In genomic region chr11:51468737-51469136, GRCm38 (mm10) we compare ENCODE assay signal across 18 mouse cellular contexts.
DNase-seq lines count a peak whose midpoint lies in the region; ATAC-seq and TF ChIP-seq lines count a peak whose summit lies in the region.
"Had no signal": no experiment of that assay in that cellular context is flagged by ENCODE, and none has a peak within 500 bp of the region (broad histone marks: within the 10 kb centered on the region; RNA-seq: fewer than 3 reads in every experiment).

No protein-coding gene starts in this region.

- no peak for TF ChIP-seq POLR2A in lung, adult 2 months (IDR thresholded peaks at IDR 0.05; ENCODE audit: borderline replicate concordance, extremely low read depth, low read depth, low read length)

- H3K36me3 ChIP-seq in heart, embryonic 14.5 days (ENCODE audit: control insufficient read depth, insufficient read depth, low read length), result no peaks in the 10 kb centered on the region
- no peaks in the 10 kb centered on the region for H3K36me3 ChIP-seq in lung, embryonic 14.5 days (ENCODE audit: insufficient read depth)
- no peaks in the 10 kb centered on the region for H3K36me3 ChIP-seq in embryonic facial prominence, embryonic 12.5 days
- no peaks in the 10 kb centered on the region for H3K36me3 ChIP-seq in limb, embryonic 10.5 days
- H3K36me3 ChIP-seq: forebrain, embryonic 15.5 days; hindbrain, embryonic 12.5 days; liver, embryonic 15.5 days had no signal

- H3K27ac ChIP-seq in heart, embryonic 14.5 days (replicated peaks in 1 of 2; ENCODE audit: control insufficient read depth in 1 of 2, insufficient read depth in 1 of 2, low read depth in 2 of 2, low read length in 2 of 2), result no peak overlapping the region
- H3K27ac ChIP-seq in lung, embryonic 14.5 days (ENCODE audit: low read depth), result peak overlapping the region; percentile 90
- H3K27ac ChIP-seq in embryonic facial prominence, embryonic 12.5 days, result peak overlapping the region; percentile 82
- H3K27ac ChIP-seq in limb, embryonic 10.5 days, result peak overlapping the region; percentile 86
- H3K27ac ChIP-seq: forebrain, embryonic 15.5 days; hindbrain, embryonic 12.5 days; liver, embryonic 15.5 days had no signal

- peaks cover 98% of the 10 kb centered on the region for H3K27me3 ChIP-seq in heart, embryonic 14.5 days (ENCODE audit: control insufficient read depth, insufficient read depth, low read length)
- no peaks in the 10 kb centered on the region for H3K27me3 ChIP-seq in lung, embryonic 14.5 days (ENCODE audit: insufficient read depth, low read length)
- no peaks in the 10 kb centered on the region for H3K27me3 ChIP-seq in embryonic facial prominence, embryonic 12.5 days
- H3K27me3 ChIP-seq in limb, embryonic 10.5 days (ENCODE audit: low read depth, poor library complexity, severe bottlenecking), result no peaks in the 10 kb centered on the region
- H3K27me3 ChIP-seq: forebrain, embryonic 15.5 days; hindbrain, embryonic 12.5 days; Patski had no signal

- intact Hi-C loops in heart, postnatal 14 days (cut with DNase I), result no loop called here

- no peak for DNase-seq in heart, postnatal 14 days
- peak; percentile 82 for DNase-seq in lung, embryonic 14.5 days
- no peak for DNase-seq in lung, adult 2 months
- no peak for DNase-seq in limb, embryonic 10.5 days (ENCODE audit: low spot score)
- no peak for DNase-seq in spleen, postnatal 4 days (ENCODE audit: low spot score in 2 of 2)
- DNase-seq in cerebellum, postnatal 36 days, result no peak
- DNase-seq: adrenal gland, postnatal 25 days; cerebellum, adult 18-20 months; kidney, adult 11 months; thymus, postnatal 4 days had no signal

- H3K9me3 ChIP-seq in heart, embryonic 14.5 days (ENCODE audit: control insufficient read depth, low read length), result no peaks in the 10 kb centered on the region
- no peaks in the 10 kb centered on the region for H3K9me3 ChIP-seq in lung, embryonic 14.5 days (ENCODE audit: low read depth, low read length)
- H3K9me3 ChIP-seq in embryonic facial prominence, embryonic 12.5 days, result no peaks in the 10 kb centered on the region
- H3K9me3 ChIP-seq in limb, embryonic 10.5 days (replicated peaks), result no peaks in the 10 kb centered on the region
- H3K9me3 ChIP-seq: forebrain, embryonic 15.5 days; hindbrain, embryonic 12.5 days; liver, embryonic 15.5 days; megakaryocyte, embryonic 14.5 days had no signal

- no peak for ATAC-seq in heart, embryonic 14.5 days (ENCODE audit: insufficient number of reproducible peaks, insufficient read depth, low FRiP score, low read depth)
- peak; percentile 72 for ATAC-seq in lung, embryonic 14.5 days (ENCODE audit: insufficient read depth)
- ATAC-seq in embryonic facial prominence, embryonic 12.5 days (ENCODE audit: insufficient number of reproducible peaks, insufficient read depth, low FRiP score, low TSS enrichment), result no peak
- ATAC-seq: activated CD4-positive, CD25-positive, alpha-beta regulatory T cell, adult 4 months; forebrain, embryonic 15.5 days; Patski had no signal

- H3K4me2 ChIP-seq in heart, embryonic 14.5 days (ENCODE audit: low read length), result 0 out of 2 replicates have a peak overlapping the region, but pooled peaks have one; percentile 4
- H3K4me2 ChIP-seq in lung, embryonic 14.5 days, result peak overlapping the region; percentile 45
- H3K4me2 ChIP-seq in embryonic facial prominence, embryonic 12.5 days (replicated peaks), result peak overlapping the region; percentile 23
- H3K4me2 ChIP-seq: forebrain, embryonic 15.5 days; hindbrain, embryonic 12.5 days; liver, embryonic 15.5 days had no signal

- TF ChIP-seq CTCF in lung, embryonic 14.5 days (IDR thresholded peaks at IDR 0.05; ENCODE audit: low read depth), result no peak
- TF ChIP-seq CTCF in lung, adult 2 months (IDR thresholded peaks at IDR 0.05; ENCODE audit: insufficient read depth, low read length), result no peak

- H3K9ac ChIP-seq in heart, embryonic 14.5 days (ENCODE audit: low read length), result no peak overlapping the region
- no peak overlapping the region for H3K9ac ChIP-seq in lung, embryonic 14.5 days
- no peak overlapping the region for H3K9ac ChIP-seq in embryonic facial prominence, embryonic 12.5 days
- H3K9ac ChIP-seq: forebrain, embryonic 15.5 days; hindbrain, embryonic 12.5 days; liver, embryonic 15.5 days had no signal

- H3K4me1 ChIP-seq in heart, embryonic 14.5 days (ENCODE audit: control insufficient read depth in 2 of 2, insufficient read depth in 2 of 2, low read length in 2 of 2), result peaks cover 14 to 24% of the 10 kb centered on the region in 2 experiments
- peaks cover 37% of the 10 kb centered on the region for H3K4me1 ChIP-seq in lung, embryonic 14.5 days (ENCODE audit: insufficient read depth)
- peaks cover 10% of the 10 kb centered on the region for H3K4me1 ChIP-seq in lung, adult 2 months (ENCODE audit: control insufficient read depth, insufficient read depth, low read length)
- peaks cover 68% of the 10 kb centered on the region for H3K4me1 ChIP-seq in embryonic facial prominence, embryonic 12.5 days
- H3K4me1 ChIP-seq in limb, embryonic 10.5 days, result peaks cover 88% of the 10 kb centered on the region
- H3K4me1 ChIP-seq: liver, embryonic 15.5 days; megakaryocyte, embryonic 14.5 days had no signal

- H3K4me3 ChIP-seq in heart, embryonic 14.5 days (ENCODE audit: control insufficient read depth in 1 of 2, insufficient read depth in 1 of 2, low read depth in 1 of 2, low read length in 2 of 2), result no peak overlapping the region
- H3K4me3 ChIP-seq in lung, embryonic 14.5 days (ENCODE audit: low read depth, low read length), result no peak overlapping the region
- H3K4me3 ChIP-seq in lung, adult 2 months (replicated peaks; ENCODE audit: extremely low read depth, low read depth, low read length), result no peak overlapping the region
- no peak overlapping the region for H3K4me3 ChIP-seq in embryonic facial prominence, embryonic 12.5 days
- H3K4me3 ChIP-seq in limb, embryonic 10.5 days, result peak overlapping the region; percentile 29
- H3K4me3 ChIP-seq: forebrain, embryonic 15.5 days; hindbrain, embryonic 12.5 days; liver, embryonic 15.5 days; megakaryocyte, embryonic 14.5 days had no signal

- WGBS in heart, embryonic 14.5 days, result 41% methylated on average over 6 of the region's 6 CpGs
- 23% methylated on average over 6 of the region's 6 CpGs for WGBS in lung, embryonic 14.5 days
- 66% methylated on average over 6 of the region's 6 CpGs for WGBS in lung, adult 2 months
- WGBS in embryonic facial prominence, embryonic 12.5 days, result 34% methylated on average over 6 of the region's 6 CpGs
- WGBS in limb, embryonic 10.5 days, result 28% methylated on average over 6 of the region's 6 CpGs

Comparison
In these comparisons a context has a peak if more than half of its experiments do, and no peak if none do; other contexts are left out.
1. H3K27ac ChIP-seq: peak in lung, embryonic 14.5 days (single experiment), embryonic facial prominence, embryonic 12.5 days (single experiment) and limb, embryonic 10.5 days (single experiment); none in heart, embryonic 14.5 days (0 of 2).
2. Peak in every context shown above with its lines, with median percentiles within 50 percentile points of each other: H3K4me2 ChIP-seq.